Mouse (Mus musculus) E14TG2a.4 (cell line): ENCODE data around the gene Glipr2.
A peak's percentile ranks its signal among the peaks of the same experiment; 100 is the strongest.

ENCODE experiments used
- H3K27me3 ChIP-seq: 2 replicates; pipeline ENCODE4 v1.6.1; 2014; ENCODE audit warnings: low read length, control low read depth; ENCODE audit not compliant: insufficient read depth
- H3K36me3 ChIP-seq: 2 replicates; pipeline ENCODE4 v1.6.1; 2014; ENCODE audit warnings: low read length, control low read depth; ENCODE audit not compliant: insufficient read depth
- H3K4me1 ChIP-seq: replicated peaks from 2 replicates; pipeline ENCODE4 v1.6.1; 2014; ENCODE audit warnings: low read depth, low read length, control low read depth
- H3K4me3 ChIP-seq: replicated peaks from 2 replicates; pipeline ENCODE4 v1.5.1; 2014; ENCODE audit warnings: mild to moderate bottlenecking, low read length
- H3K9me3 ChIP-seq: 2 replicates; pipeline ENCODE4 v1.6.1; 2014; ENCODE audit warnings: low read length, control low read depth
- CTCF ChIP-seq: conservative IDR thresholded peaks from 2 replicates; pipeline ENCODE4 v1.5.1; 2014; ENCODE audit warnings: low read length
- NANOG ChIP-seq: IDR thresholded peaks from 2 replicates; pipeline ENCODE4 v1.6.1; 2014; ENCODE audit warnings: borderline replicate concordance, low read length, mixed read lengths
- POU5F1 ChIP-seq: IDR thresholded peaks from 2 replicates; pipeline ENCODE4 v1.6.1; 2014; ENCODE audit warnings: low read length, borderline replicate concordance

Glipr2 gene

DNA sequence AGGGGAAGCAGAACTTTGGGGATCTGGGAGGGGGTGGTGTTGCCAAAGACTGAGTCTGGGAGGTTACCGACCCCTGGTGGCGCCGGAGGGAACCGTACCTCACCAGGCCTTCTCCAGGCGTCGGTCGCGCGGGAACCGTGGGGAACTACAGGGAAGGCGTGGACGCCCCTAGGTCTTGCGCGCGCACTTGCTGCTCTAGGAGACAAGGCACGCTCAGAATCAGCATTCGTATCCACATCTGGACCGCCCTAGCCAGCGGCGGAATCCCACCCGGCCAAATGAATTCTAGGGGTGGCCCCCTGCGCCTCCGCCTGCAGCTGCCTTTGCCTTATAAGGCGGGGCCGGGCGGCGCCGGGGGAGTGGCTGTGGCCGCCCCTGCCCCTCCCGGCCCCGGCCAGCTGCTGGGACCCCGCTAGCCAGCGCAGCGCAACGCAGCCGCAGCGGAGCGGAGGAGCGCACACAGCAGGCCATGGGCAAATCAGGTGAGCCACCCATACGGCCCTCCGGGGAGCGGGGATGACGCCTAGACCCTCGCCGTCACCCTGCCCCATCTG is at the start of gene Glipr2:
Gene Glipr2, plus strand, starts transcription at position 110 of the 554 bp plus-strand sequence.
- H3K27me3 ChIP-seq = peaks cover 17% of the 10 kb centered on the region
- no peaks in the 10 kb centered on the region for H3K36me3 ChIP-seq
- no peaks in the 10 kb centered on the region for H3K9me3 ChIP-seq
- H3K4me3 ChIP-seq = peak within 1 kb of the TSS; percentile 94
- TF ChIP-seq POU5F1 (no peak), CTCF (peak; percentile 72), NANOG (no peak)
- peaks cover 52% of the 10 kb centered on the region for H3K4me1 ChIP-seq

DNA sequence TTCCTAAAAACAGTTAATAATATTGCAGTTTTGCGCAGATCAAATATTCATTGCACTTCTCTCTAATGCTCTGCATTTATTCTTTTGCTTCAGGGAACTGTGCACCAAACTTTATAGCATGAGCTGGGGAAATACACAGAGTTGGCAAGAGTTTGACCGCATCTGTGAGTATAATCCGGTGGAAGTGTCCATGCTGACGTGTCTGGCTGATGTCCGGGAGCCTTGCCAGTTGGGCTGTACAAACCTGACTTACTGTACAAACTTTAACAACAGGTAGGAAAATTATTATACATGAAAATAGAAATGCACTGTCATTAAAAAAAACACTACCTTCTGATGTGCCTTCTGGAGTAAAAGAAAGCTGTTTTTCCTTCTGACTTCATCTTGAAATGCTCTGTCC is 39.0 kb upstream of the Glipr2 start:
- H3K27me3 ChIP-seq = no peaks in the 10 kb centered on the region
- H3K4me3 ChIP-seq = no peak overlapping the region
- no peak for TF ChIP-seq NANOG
- TF ChIP-seq POU5F1 = no peak
- no peak for TF ChIP-seq CTCF
- no peaks in the 10 kb centered on the region for H3K36me3 ChIP-seq
- H3K9me3 ChIP-seq = no peaks in the 10 kb centered on the region
- 0 out of 2 replicates have a peak, but pooled peaks cover 2% of the 10 kb centered on the region for H3K4me1 ChIP-seq

DNA sequence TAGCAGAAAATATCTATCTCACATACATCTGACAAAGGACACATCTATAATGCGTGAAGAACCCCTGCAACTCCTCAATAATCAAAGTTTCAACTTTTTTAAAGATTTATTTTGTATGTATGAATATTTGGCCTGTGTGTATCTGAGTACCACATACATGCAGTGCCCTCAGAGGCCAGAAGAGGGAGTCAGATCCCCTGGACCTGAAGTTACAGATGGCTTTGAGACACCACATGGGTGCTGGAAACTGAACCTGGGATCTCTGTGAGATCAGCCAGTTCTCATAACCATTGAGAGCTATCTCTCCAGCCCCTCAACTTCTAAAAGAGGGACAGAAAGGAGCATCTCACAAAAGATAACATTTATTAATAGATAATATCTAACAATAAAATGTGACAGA is 36.6 kb upstream of the Glipr2 start:
- Histone ChIP-seq H3K36me3 (0 out of 2 replicates have a peak, but pooled peaks cover 3% of the 10 kb centered on the region), H3K4me3 (no peak overlapping the region), H3K4me1 (0 out of 2 replicates have a peak, but pooled peaks cover 2% of the 10 kb centered on the region), H3K9me3 (no peaks in the 10 kb centered on the region), H3K27me3 (no peaks in the 10 kb centered on the region)
- TF ChIP-seq CTCF = peak; percentile 58
- no peak for TF ChIP-seq POU5F1

DNA sequence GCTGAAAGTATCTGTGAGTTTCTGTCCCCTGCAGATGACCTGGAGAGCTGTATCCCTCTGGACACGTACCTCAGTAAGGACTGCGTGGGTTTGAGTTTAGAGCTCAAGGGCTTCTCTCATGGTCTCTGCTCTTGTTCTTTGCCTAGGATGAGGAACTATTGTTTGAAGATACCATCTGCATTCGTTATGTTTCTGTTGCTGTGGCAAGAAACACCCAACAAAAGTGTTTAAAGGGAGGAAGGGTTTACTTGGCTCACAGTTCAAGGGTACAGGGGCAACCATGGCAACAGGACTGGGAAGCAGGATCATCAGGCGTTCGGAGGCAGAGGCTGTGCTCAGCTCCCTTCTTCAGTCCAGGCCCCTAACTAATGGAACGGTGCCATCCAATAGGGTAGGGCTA is 32.1 kb upstream of the Glipr2 start:
- Histone ChIP-seq H3K4me3 (no peak overlapping the region), H3K27me3 (no peaks in the 10 kb centered on the region), H3K9me3 (no peaks in the 10 kb centered on the region), H3K4me1 (no peaks in the 10 kb centered on the region), H3K36me3 (peaks cover 8% of the 10 kb centered on the region; the same call in 1 of the 2 replicates)
- no peak for TF ChIP-seq POU5F1
- no peak for TF ChIP-seq NANOG
- no peak for TF ChIP-seq CTCF

DNA sequence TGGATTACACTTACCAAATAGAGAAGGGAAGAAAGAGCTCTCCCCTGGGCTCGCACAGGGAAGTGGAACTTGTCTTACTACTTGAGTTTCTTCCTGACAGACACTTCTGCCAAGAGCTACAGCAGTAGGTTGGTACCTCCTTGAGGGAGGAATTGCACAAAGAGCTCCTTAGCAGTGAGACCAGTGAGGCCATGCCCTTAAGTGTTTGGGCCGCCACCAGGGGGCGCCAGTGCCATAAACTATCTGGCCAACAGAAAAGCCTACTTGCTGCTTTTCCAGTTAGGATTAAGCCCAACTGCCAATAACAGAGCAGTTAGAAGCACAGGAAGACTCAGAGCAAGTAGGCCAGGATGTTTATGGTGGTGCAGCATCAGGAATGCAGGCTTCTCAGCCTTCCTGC is 31.4 kb upstream of the Glipr2 start:
- peaks cover 8% of the 10 kb centered on the region; the same call in 1 of the 2 replicates for H3K36me3 ChIP-seq
- no peaks in the 10 kb centered on the region for H3K4me1 ChIP-seq
- TF ChIP-seq CTCF (peak; percentile 91), NANOG (no peak), POU5F1 (no peak)
- H3K4me3 ChIP-seq = no peak overlapping the region
- no peaks in the 10 kb centered on the region for H3K9me3 ChIP-seq
- H3K27me3 ChIP-seq = no peaks in the 10 kb centered on the region

DNA sequence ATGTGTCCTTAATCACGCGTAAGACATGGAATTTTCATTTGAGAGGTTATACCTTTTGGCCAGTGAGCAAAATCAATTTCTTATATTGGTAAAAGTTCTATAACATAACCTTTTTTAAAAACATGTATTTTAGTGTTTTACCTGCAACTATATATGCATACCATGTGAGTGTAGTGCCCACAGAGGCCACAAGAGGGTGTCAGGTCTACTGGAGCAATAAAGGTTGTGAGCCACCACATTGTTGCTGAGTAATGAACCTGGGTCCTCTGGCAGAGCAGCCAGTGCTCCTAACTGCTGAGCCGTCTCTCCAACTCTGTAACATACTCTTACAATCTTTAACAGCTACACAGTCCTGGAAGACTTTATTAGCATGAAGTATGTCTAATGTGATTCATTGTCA is 29.4 kb upstream of the Glipr2 start:
- Histone ChIP-seq H3K9me3 (no peaks in the 10 kb centered on the region), H3K4me1 (no peaks in the 10 kb centered on the region), H3K36me3 (peaks cover 19% of the 10 kb centered on the region; the same call in 1 of the 2 replicates), H3K4me3 (no peak overlapping the region), H3K27me3 (no peaks in the 10 kb centered on the region)
- TF ChIP-seq CTCF = peak; percentile 85
- TF ChIP-seq POU5F1 = no peak

DNA sequence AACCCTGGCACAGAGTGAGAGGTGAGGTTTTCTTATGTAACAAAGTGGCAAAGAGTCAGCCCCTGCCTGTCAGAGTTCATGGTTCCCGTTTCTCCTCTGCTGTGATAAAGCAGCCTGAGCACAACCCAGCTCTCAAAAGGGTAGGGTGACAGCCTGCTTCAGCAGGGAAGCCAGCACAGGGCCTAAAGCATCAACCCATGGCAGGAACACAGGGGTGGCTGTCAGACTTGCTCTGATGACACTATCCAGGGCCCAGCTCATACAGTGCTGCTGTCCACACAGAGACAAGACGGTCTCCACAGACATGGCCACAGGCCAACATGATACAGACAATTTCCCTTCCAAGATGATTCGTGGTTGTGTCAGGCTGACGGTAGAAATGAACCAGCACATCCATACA is 25.3 kb upstream of the Glipr2 start:
- Histone ChIP-seq H3K36me3 (peaks cover 16% of the 10 kb centered on the region; the same call in 1 of the 2 replicates), H3K4me3 (no peak overlapping the region), H3K27me3 (no peaks in the 10 kb centered on the region), H3K9me3 (no peaks in the 10 kb centered on the region), H3K4me1 (peaks cover 10% of the 10 kb centered on the region)
- TF ChIP-seq NANOG = no peak
- TF ChIP-seq CTCF = no peak
- no peak for TF ChIP-seq POU5F1

DNA sequence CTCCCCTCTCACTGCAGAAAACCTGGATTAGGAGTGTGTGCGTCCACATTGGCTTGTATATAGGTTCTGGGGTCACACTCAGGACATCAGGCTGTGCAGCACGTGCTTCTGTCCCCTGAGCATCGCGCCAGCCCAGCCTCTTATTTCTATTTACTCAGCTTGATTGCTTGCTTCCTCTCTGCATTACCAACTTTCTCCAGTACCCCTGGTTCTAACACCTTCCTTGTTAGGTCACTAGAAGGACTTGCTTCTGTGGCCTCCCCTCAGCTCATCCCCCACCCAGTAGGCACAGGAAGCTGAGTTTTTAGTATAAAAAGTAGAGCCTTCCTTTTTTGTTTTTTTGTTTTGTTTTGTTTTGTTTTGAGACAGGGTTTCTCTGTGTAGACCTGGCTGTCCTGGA is 21.0 kb upstream of the Glipr2 start:
- TF ChIP-seq NANOG (no peak), POU5F1 (no peak), CTCF (no peak)
- no peaks in the 10 kb centered on the region for H3K27me3 ChIP-seq
- H3K4me1 ChIP-seq = peaks cover 32% of the 10 kb centered on the region
- H3K4me3 ChIP-seq = no peak overlapping the region
- H3K36me3 ChIP-seq = peaks cover 21% of the 10 kb centered on the region; the same call in 1 of the 2 replicates
- H3K9me3 ChIP-seq = no peaks in the 10 kb centered on the region

DNA sequence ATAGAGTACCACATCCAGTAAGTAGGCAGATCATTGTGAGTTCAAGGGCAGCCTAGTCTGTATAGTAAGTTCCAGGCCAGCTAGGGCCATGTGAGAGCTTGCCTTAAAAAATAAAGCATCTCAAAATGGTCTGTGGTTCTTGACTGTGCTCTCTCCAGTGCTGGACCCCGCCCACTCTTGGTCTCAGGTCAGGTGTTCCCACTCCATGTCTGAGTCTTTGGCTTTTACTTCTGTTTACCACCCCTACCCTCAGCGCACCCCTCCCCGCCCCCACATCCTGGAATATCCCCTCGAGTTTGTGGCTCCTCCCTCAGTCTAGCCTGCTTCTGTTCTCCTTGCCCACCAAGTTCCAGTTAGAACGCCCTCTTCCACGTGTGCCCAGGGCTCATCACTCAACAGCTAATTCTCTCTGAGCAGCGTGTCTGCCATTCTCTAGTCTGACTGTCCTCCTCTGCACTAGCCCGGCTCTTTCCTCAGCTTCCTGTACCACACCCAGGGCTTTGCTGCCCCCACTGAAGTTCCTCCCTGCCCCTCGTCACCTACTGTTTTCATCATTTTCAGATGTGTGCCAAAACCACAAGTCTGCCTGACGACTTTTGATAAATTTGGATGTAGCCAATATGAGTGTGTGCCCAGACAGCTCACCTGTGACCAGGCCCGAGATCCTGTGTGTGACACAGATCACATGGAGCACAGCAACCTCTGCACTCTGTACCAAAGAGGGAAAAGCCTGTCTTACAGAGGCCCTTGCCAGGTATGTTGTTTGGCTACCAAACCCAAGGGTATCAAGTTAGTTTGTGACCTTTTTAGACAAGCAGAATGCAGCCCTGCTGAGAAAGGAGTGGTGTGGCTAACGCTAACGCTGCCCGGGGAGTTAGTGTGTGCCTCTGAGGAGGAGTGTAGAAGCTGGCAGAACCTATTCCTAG is 20.2 kb upstream of the Glipr2 start:
- Histone ChIP-seq H3K4me1 (peaks cover 37% of the 10 kb centered on the region), H3K9me3 (no peaks in the 10 kb centered on the region), H3K27me3 (no peaks in the 10 kb centered on the region), H3K36me3 (peaks cover 15% of the 10 kb centered on the region; the same call in 1 of the 2 replicates), H3K4me3 (peak overlapping the region; percentile 26; the same call in 1 of the 2 replicates)
- TF ChIP-seq NANOG (no peak), CTCF (no peak), POU5F1 (no peak)
